Mouse (Mus musculus): Measurements from ENCODE around the gene Hnrnph2.

DNA sequence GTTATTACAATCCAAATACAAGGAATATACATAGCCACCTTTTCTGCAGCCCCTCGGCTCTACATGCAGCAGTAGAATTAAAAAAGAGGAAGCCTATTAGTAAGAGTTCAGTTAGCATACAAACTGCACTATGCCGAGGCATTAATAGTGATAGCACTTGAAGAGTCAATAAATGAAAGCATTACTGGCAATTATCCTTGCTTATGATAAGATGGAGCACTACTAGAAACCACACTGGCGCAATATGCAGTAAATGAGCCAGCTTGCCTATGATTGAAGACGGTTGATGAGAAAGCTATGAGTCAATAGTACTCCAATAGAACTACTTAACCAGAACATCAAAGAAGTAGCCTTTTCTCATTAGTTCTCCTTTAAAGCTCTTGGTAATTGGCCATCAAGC, 23.1 kb upstream of the Hnrnph2 start:
- TF ChIP-seq CTCF (IDR thresholded peaks at IDR 0.05; ENCODE audit: low read depth, low read length) (no peak), POLR2A (IDR thresholded peaks at IDR 0.05; ENCODE audit: borderline replicate concordance, low read depth, low read length) (no peak)

Data from bone marrow macrophage, adult 2 months (primary cell).